In genomic region chr4:116655658-116656057, GRCm38 (mm10) we compare ENCODE assay signal across 27 mouse cellular contexts. TPM values are rescaled to one million over a fixed set of nuclear protein-coding genes. Genes with fewer than 3 reads are reported as not detected.
DNase-seq lines count a peak whose midpoint lies in the region; ATAC-seq and TF ChIP-seq lines count a peak whose summit lies in the region.
"Had no signal": no experiment of that assay in that cellular context is flagged by ENCODE, and none has a peak within 500 bp of the region (broad histone marks: within the 10 kb centered on the region; RNA-seq: fewer than 3 reads in every experiment).

No protein-coding gene starts in this region.

- DNase-seq in heart, adult 2 months: no peak
- no peak for DNase-seq in heart, postnatal 4 days
- no peak for DNase-seq in kidney, postnatal 0 days (ENCODE audit: low spot score)
- DNase-seq in kidney, postnatal 36 days: no peak
- DNase-seq in lung, postnatal 0 days (ENCODE audit: low spot score): no peak
- no peak for DNase-seq in lung, postnatal 25 days (ENCODE audit: low spot score)
- no peak for DNase-seq in thymus, postnatal 4 days
- DNase-seq: cerebellum, adult 2 months; cerebellum, postnatal 14 days; forebrain, postnatal 0 days; gastrocnemius, postnatal 25 days; heart, postnatal 10 days; kidney, postnatal 4 days; layer of hippocampus, adult 9-11 months; lung, adult 2 months; lung, postnatal 14 days; thymus, adult 2 months; thymus, postnatal 36 days had no signal

- H3K36me3 ChIP-seq in heart, adult 2 months (ENCODE audit: control insufficient read depth, insufficient read depth, low read length): peaks cover 3% of the 10 kb centered on the region; the same call in 1 of the 2 replicates
- no peaks in the 10 kb centered on the region for H3K36me3 ChIP-seq in kidney, postnatal 0 days (ENCODE audit: insufficient read depth, low read length)
- H3K36me3 ChIP-seq in lung, postnatal 0 days (ENCODE audit: insufficient read depth, low read length): no peaks in the 10 kb centered on the region
- H3K36me3 ChIP-seq: heart, embryonic 12.5 days; hindbrain, embryonic 10.5 days; hindbrain, embryonic 15.5 days; limb, embryonic 10.5 days; limb, embryonic 15.5 days; midbrain, embryonic 12.5 days; neural tube, embryonic 13.5 days had no signal

- peaks cover 2% of the 10 kb centered on the region for H3K4me1 ChIP-seq in heart, adult 2 months (ENCODE audit: control insufficient read depth, insufficient read depth, low read length)
- H3K4me1 ChIP-seq in kidney, postnatal 0 days (replicated peaks; ENCODE audit: insufficient read depth, low read length): no peaks in the 10 kb centered on the region
- no peaks in the 10 kb centered on the region; the same call in 1 of the 2 replicates for H3K4me1 ChIP-seq in lung, postnatal 0 days (ENCODE audit: insufficient read depth, low read depth, low read length)

- no peaks in the 10 kb centered on the region for H3K27me3 ChIP-seq in heart, adult 2 months (ENCODE audit: control insufficient read depth, insufficient read depth, low read length)
- H3K27me3 ChIP-seq in kidney, postnatal 0 days (ENCODE audit: insufficient read depth, low read length): no peaks in the 10 kb centered on the region
- no peaks in the 10 kb centered on the region for H3K27me3 ChIP-seq in lung, postnatal 0 days (replicated peaks; ENCODE audit: insufficient read depth, low read length)
- H3K27me3 ChIP-seq: heart, embryonic 12.5 days; hindbrain, embryonic 15.5 days; limb, embryonic 15.5 days; midbrain, embryonic 12.5 days; neural tube, embryonic 13.5 days had no signal

- intact Hi-C loops in heart, adult 2 months (cut with DNase I): no loop called here

- 56% methylated on average over 3 of the region's 3 CpGs for whole genome bisulfite sequencing in heart, adult 2 months
- 76% methylated on average over 3 of the region's 3 CpGs for WGBS in kidney, postnatal 0 days
- 59% methylated on average over 3 of the region's 3 CpGs for WGBS in lung, postnatal 0 days

- TF ChIP-seq POLR2A in heart, adult 2 months (IDR thresholded peaks at IDR 0.05; ENCODE audit: insufficient read depth, low read depth, low read length): no peak

- no peak for TF ChIP-seq CTCF in heart, adult 2 months (IDR thresholded peaks at IDR 0.05)
- no peak for TF ChIP-seq CTCF in kidney, postnatal 0 days (IDR thresholded peaks at IDR 0.05; ENCODE audit: low read depth)
- no peak for TF ChIP-seq CTCF in lung, postnatal 0 days (IDR thresholded peaks at IDR 0.05)

- TF ChIP-seq EP300 in heart, adult 2 months (IDR thresholded peaks at IDR 0.05; ENCODE audit: insufficient read depth, low read depth, low read length): no peak
- no peak for TF ChIP-seq EP300 in lung, postnatal 0 days (IDR thresholded peaks at IDR 0.05)

- H3K9ac ChIP-seq in heart, adult 2 months (ENCODE audit: low read depth, low read length): no peak overlapping the region
- no peak overlapping the region for H3K9ac ChIP-seq in kidney, postnatal 0 days (ENCODE audit: low read depth, low read length)
- no peak overlapping the region for H3K9ac ChIP-seq in lung, postnatal 0 days (replicated peaks; ENCODE audit: low read depth)
- H3K9ac ChIP-seq: forebrain, postnatal 0 days; heart, embryonic 12.5 days; hindbrain, embryonic 15.5 days; limb, embryonic 15.5 days; midbrain, embryonic 12.5 days; neural tube, embryonic 13.5 days had no signal

- no peak overlapping the region for H3K4me3 ChIP-seq in heart, adult 2 months
- no peak overlapping the region for H3K4me3 ChIP-seq in kidney, postnatal 0 days (replicated peaks; ENCODE audit: low read depth, low read length)
- H3K4me3 ChIP-seq in lung, postnatal 0 days (ENCODE audit: low read depth, low read length): no peak overlapping the region
- H3K4me3 ChIP-seq: erythroblast, embryonic 14.5 days; heart, embryonic 12.5 days; hindbrain, embryonic 10.5 days; hindbrain, embryonic 15.5 days; limb, embryonic 10.5 days; limb, embryonic 15.5 days; midbrain, embryonic 12.5 days; neural tube, embryonic 13.5 days had no signal

- ATAC-seq in kidney, postnatal 0 days (replicated peaks; ENCODE audit: low FRiP score, low read depth): no peak
- no peak for ATAC-seq in lung, postnatal 0 days
- ATAC-seq: forebrain, postnatal 0 days; inflammation-experienced regulatory T-cells, adult 6 months had no signal

- H3K9me3 ChIP-seq in kidney, postnatal 0 days (replicated peaks; ENCODE audit: low read length): no peaks in the 10 kb centered on the region
- no peaks in the 10 kb centered on the region for H3K9me3 ChIP-seq in lung, postnatal 0 days (ENCODE audit: low read length)
- H3K9me3 ChIP-seq: heart, embryonic 12.5 days; hindbrain, embryonic 10.5 days; hindbrain, embryonic 15.5 days; limb, embryonic 10.5 days; limb, embryonic 15.5 days; midbrain, embryonic 12.5 days; neural tube, embryonic 13.5 days had no signal

- peak overlapping the region; percentile 55 for H3K27ac ChIP-seq in heart, adult 2 months
- peak overlapping the region; percentile 70 for H3K27ac ChIP-seq in kidney, postnatal 0 days
- 0 out of 2 replicates have a peak overlapping the region, but pooled peaks have one; percentile 1 for H3K27ac ChIP-seq in lung, postnatal 0 days (ENCODE audit: low read length)
- H3K27ac ChIP-seq: hindbrain, embryonic 10.5 days; hindbrain, embryonic 15.5 days; limb, embryonic 10.5 days; limb, embryonic 15.5 days; midbrain, embryonic 12.5 days; neural tube, embryonic 13.5 days had no signal

- H3K79me2 ChIP-seq in heart, adult 2 months (replicated peaks; ENCODE audit: control insufficient read depth, insufficient read depth, low read length): peaks cover 1% of the 10 kb centered on the region; the same call in 1 of the 2 replicates

- H3K4me2 ChIP-seq in kidney, postnatal 0 days (ENCODE audit: low read length): no peak overlapping the region
- no peak overlapping the region for H3K4me2 ChIP-seq in lung, postnatal 0 days (replicated peaks; ENCODE audit: low read depth, low read length)
- H3K4me2 ChIP-seq: heart, embryonic 12.5 days; hindbrain, embryonic 15.5 days; limb, embryonic 15.5 days; midbrain, embryonic 12.5 days; neural tube, embryonic 13.5 days had no signal

RNA-seq across cellular contexts. Expression of gene Akr1a1, which starts 4.2 kb away (rescaled TPM):
- total RNA-seq in heart, adult 2 months (2021): 100 to 1,000 TPM; 281 to 289 TPM
- 247 and 371 TPM in 2 replicates for polyA plus RNA-seq in heart, adult 2 months (2012; rRNA removed)
- total RNA-seq in heart, postnatal 4 days (2021): 100 to 1,000 TPM; 438 to 466 TPM
- 966 and 1,010 TPM in 2 replicates for polyA plus RNA-seq in kidney, postnatal 0 days (2015; fragmentation: Nextera tagmentation; extraction: Ambion mirVana)
- polyA plus RNA-seq in lung, postnatal 0 days (2015; fragmentation: Nextera tagmentation; extraction: Ambion mirVana): 699 and 734 TPM in 2 replicates

RNA-seq across cellular contexts. Expression of gene Nasp, which starts 27.9 kb away (rescaled TPM):
- total RNA-seq in heart, adult 2 months (2021): 10 to 100 TPM; 16.9 to 18.3 TPM
- polyA plus RNA-seq in heart, adult 2 months (2012; rRNA removed): 3.0 and 7.1 TPM in 2 replicates
- total RNA-seq in heart, postnatal 4 days (2021): 10 to 100 TPM; 89.1 to 92.2 TPM
- 82.7 and 89.6 TPM in 2 replicates for polyA plus RNA-seq in kidney, postnatal 0 days (2015; fragmentation: Nextera tagmentation; extraction: Ambion mirVana)
- 22.5 and 24.5 TPM in 2 replicates for polyA plus RNA-seq in lung, postnatal 0 days (2015; fragmentation: Nextera tagmentation; extraction: Ambion mirVana)

RNA-seq across cellular contexts. Expression of gene Prdx1, which starts 29.7 kb away (rescaled TPM):
- 100 to 1,000 TPM; 447 to 516 TPM for total RNA-seq in heart, adult 2 months (2021)
- polyA plus RNA-seq in heart, adult 2 months (2012; rRNA removed): 168 and 392 TPM in 2 replicates
- 100 to 1,000 TPM; 393 to 438 TPM for total RNA-seq in heart, postnatal 4 days (2021)
- 2,101 and 2,104 TPM in 2 replicates for polyA plus RNA-seq in kidney, postnatal 0 days (2015; fragmentation: Nextera tagmentation; extraction: Ambion mirVana)
- 1,065 and 1,091 TPM in 2 replicates for polyA plus RNA-seq in lung, postnatal 0 days (2015; fragmentation: Nextera tagmentation; extraction: Ambion mirVana)

RNA-seq across cellular contexts. Expression of gene Mmachc, which starts 52.5 kb away (rescaled TPM):
- 10 to 100 TPM; 55.6 to 66.3 TPM for total RNA-seq in heart, adult 2 months (2021)
- polyA plus RNA-seq in heart, adult 2 months (2012; rRNA removed): 66.8 and 95.1 TPM in 2 replicates
- total RNA-seq in heart, postnatal 4 days (2021): 10 to 100 TPM; 26.5 to 32.4 TPM
- polyA plus RNA-seq in kidney, postnatal 0 days (2015; fragmentation: Nextera tagmentation; extraction: Ambion mirVana): 20.3 and 21.8 TPM in 2 replicates
- 6.9 and 7.1 TPM in 2 replicates for polyA plus RNA-seq in lung, postnatal 0 days (2015; fragmentation: Nextera tagmentation; extraction: Ambion mirVana)

RNA-seq across cellular contexts. Expression of gene Ccdc163, which starts 52.7 kb away (rescaled TPM):
- 1 to 10 TPM; 4.3 to 5.5 TPM for total RNA-seq in heart, adult 2 months (2021)
- 17.2 and 30.9 TPM in 2 replicates for polyA plus RNA-seq in heart, adult 2 months (2012; rRNA removed)
- 10 to 100 TPM; 10.2 to 10.5 TPM for total RNA-seq in heart, postnatal 4 days (2021)
- 24.5 and 25.8 TPM in 2 replicates for polyA plus RNA-seq in kidney, postnatal 0 days (2015; fragmentation: Nextera tagmentation; extraction: Ambion mirVana)
- 17.3 and 21.9 TPM in 2 replicates for polyA plus RNA-seq in lung, postnatal 0 days (2015; fragmentation: Nextera tagmentation; extraction: Ambion mirVana)

Comparison
In these comparisons a context has a peak if more than half of its experiments do, and no peak if none do; other contexts are left out.
1. H3K27ac ChIP-seq: peak in every context shown above with its lines; median percentile 70 in kidney, postnatal 0 days; 55 in heart, adult 2 months; 1 in lung, postnatal 0 days.